Mouse (Mus musculus) thymus, postnatal 4 days (tissue): ENCODE measurements at regions not wholly inside any gene's neighbourhood (a gene's known extent, or its start where the extent isn't known, plus 50 kb on each side); places are given as distances from the start of the nearest gene placed in this dataset.
"Not testable (repeated sequence)": the region's sequence is repeated elsewhere in the genome, so short reads cannot be mapped to it uniquely, and the experiment has no call there.

Experiments
- DNase-seq: peaks from one replicate; pipeline ENCODE4 v3.0.0; 2021

DNA sequence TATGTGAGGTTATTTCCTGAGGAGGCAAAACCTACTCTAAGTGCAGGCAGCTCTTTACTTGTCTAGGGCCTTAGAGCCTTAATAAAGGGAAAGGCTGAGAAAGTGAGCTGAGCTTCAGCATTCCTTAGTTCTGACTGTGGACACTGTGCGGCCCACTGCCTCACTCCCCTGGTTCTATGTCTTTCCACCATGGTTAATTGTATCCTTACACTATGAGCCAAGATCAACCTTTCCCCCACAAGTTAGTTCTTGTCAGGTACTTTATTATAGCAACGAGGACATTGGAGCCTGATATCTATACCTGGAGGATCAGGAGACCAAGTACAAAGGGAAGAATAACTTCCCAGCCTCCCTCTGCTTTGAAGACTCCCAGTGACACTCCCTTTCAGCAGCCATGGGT is 101.7 kb upstream of the Tbl1xr1 start:
- DNase-seq: no peak

DNA sequence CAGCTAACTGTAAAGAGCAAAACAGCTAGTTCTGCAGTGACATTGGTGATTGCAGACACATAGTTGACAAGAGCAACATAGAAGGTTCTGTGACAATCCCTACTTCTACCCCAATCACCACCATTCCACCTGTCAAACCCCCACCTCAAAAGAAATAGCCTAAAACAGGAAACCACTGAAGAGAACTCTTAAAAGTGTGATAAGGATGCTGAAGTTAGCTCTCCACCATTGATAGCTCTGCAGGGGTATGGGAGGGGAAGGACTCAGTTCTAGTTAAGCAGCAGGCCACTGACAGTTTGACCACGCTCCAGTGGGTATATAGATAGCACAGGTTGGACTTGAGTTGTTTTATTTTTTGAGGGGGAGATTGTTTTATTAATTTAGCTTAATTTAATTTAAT is 98.7 kb upstream of the Tbl1xr1 start:
- DNase-seq: no peak

DNA sequence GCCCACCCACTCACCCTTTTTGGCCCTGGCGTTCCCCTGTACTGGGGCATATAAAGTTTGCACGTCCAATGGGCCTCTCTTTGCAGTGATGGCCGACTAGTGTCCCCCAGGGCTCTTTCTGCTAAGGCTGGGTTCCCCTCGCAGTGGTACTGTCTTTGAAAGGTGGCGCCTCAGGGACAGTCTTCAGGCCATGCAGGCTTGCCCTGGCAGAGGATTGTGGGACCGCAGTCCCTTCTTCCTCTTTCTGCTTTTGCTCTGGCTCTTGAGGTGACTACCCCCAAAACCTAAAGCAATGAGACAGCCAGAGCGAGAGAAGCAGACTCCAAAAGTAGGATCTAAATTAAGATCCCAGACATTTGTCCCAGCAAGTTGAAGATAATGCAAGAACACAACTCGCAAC is 93.5 kb upstream of the Tbl1xr1 start:
- DNase-seq: no peak

DNA sequence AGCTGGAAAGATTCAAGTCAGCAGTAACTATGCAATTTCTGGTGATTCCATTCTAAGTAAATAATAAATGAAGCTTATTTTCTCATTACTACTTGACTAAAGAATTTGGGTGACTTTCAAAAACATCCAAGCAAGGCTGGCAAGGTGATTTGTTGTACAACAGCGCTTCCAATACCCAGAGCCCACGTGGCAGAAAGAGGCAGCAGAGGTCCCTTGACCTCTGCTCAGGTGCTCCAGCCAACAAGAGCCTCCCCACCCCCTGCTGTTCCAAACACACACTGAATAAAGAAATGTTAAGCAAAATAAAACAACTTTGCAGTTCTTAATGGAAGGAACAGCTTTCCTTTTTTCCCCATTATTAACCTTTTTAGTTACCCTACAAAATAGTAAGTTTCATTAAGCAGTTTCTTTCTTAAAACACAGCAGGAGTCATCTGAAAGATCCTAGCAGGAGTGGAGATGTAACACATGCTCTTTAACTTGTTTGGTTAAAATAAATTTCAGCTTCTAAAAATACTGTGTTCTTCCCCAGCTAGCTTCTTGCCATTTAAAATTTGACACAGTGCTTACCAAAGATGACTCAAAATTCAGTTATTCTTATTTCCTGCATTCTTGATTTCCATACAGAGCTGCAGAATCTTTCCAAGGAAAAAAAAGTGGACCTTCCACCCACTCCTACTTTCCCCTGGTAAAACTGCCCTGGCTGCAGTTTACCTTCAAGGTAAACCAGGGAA is 92.3 kb upstream of the Tbl1xr1 start:
- no peak for DNase-seq

DNA sequence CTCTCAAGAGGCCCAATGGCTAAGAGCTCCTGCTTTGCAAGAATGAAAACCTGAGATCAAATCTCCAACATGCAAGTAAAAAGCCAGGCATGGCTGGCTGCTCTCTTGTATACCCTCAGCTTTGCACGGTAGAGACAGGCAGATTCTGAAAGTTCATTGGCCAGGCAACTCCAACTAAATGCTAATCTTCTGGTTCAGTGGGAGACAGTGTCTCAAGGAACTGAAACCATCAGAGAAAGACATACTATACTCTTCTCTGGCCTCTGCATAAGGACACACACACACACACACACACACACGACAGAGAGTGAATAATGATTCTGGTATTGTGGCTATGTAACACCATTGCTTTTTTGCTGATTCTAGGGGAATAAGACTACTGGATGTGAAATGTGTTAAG is 91.6 kb upstream of the Tbl1xr1 start:
- DNase-seq: no peak

DNA sequence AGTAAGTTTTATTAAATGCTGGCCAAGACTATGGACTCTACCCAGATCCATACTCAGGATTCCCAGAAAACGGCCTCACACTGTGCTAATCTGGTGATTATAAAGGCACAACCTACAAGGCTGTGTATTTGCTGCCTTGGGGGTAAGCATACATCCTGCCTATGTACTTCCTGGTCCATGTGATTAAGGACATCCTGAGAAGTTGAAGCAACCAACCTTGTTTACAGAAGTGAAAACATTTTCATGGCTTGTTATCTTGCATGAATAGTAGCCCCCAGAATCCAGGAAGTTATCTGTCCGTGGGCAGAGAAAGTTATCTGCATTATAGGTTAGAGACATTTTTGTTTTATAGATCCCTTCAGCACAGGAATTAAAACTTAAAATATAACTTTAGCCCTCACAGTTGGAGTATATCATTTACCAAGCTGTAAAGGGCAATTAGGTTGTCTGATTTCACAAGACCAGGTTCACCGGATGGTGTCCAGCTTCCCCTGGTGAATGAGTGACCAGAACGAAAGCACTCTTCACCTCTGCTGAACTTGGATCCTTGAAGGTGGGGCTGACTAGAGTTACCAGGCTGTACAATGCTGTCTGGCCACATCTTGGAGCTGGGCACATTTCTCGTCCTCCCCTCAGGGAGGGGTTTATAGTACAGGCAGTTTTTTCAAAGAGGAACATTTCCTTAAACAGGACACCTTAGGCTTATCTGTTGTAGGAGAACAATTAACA is 90.1 kb upstream of the Tbl1xr1 start:
- DNase-seq: no peak

DNA sequence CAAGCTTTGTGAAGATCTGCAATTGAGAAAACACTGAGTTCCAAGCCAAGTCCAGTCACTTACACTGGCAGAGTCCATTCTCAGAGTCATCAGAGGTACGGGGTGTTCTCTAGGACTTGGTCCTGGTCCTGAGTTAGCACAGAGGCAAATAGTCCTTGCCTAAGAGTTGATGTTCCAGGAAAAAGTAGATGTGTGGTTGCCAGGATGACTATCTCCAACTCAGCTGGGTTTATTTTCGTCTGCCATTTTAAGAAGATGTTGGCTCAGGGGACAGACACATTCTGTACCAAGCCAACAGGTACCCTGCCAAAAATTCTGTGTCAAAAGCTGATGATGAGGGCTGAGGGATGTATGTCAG is 89.6 kb upstream of the Tbl1xr1 start:
- no peak for DNase-seq

DNA sequence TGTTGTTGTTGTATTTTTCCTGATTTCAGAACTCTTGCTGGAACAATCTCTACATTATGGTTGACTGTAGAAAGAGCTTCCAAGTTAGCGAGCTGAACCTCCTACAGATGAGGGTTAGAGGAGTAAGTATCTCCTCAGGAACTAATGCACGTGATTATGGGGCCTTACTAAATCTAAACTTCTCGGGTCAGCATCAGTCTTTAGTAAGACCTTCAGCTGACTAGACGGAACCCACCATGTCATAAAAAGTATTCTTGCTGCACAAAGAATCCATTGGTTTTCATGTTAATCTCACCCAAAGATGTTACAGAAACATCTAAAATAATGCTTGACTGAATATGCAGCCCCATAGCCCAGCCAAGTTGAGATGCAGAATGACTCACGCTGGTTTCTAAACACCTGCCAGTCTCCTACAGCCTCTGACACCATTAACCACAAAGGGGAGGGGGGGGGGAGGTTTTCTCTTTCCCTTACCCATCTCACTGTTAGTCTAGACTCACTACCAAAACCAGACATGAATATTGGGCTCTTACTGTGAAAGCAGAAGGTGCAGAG is 88.9 kb upstream of the Tbl1xr1 start:
- DNase-seq: peak; percentile 36

DNA sequence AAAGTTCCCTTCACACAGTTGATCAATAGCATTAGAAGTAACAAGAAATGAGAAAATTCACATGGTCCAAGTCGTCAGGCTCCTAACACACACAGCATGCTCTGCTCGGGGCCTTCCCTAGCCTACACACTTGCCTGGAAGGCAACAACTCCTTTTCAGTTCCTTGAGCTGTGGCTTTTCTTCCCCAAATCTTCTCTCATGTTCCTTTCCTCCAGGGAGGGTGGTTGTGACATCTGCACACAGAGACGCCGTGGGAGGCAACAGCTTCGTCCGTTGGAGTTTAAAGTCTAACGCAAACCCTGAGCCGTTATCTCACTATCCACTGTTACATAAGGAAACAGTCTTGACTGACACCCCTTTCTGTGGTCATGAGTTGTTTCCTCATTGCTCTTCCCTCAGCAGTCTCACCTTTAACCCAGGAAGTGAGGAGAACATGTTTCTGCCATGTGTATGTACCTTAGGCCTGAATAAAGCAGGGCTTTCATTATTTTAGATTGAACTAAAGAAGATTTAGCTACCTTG is 88.4 kb upstream of the Tbl1xr1 start:
- DNase-seq: peak; percentile 51

DNA sequence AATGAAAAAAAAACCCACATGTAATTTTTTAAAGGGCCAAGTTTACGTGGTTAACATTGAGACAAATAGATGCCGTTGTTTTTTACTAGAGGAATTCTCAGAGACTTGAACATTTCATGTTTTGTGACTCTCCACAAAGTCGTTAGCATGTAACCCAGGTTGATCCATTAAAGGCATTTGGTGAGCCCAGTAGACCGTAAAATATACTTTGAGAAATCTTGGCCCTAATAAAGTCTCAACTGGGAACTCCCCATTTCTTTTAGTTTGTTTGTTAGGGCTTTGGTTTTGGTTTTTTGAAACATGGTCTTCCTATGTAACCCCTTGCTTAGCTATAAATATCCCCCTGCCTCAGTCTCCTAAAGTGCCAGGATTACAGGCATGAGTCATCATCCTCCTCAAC is 85.9 kb upstream of the Tbl1xr1 start:
- no peak for DNase-seq

DNA sequence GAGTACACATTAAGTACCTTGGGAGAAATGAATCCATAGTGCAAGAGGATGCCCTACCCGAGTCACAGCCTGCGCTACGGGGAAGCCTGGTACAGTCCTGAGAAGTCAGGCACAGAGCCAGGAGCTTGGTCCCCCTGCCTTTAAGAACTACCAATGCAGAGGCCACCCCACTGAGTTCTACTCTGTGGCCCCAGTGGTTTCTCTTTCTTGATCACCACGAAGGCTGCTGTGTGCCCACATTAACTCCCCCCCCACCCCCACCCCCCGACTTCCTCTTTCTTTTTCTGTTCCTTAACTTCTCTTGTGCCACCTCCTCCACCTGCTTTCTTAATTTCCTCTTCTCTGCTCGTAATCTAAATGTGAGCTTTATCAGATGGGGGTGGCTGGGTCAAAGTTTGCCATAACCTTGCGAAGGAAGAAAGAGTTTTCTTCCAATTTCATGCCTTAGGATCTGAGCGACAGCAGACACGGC is 84.7 kb upstream of the Tbl1xr1 start:
- DNase-seq: peak; percentile 60

DNA sequence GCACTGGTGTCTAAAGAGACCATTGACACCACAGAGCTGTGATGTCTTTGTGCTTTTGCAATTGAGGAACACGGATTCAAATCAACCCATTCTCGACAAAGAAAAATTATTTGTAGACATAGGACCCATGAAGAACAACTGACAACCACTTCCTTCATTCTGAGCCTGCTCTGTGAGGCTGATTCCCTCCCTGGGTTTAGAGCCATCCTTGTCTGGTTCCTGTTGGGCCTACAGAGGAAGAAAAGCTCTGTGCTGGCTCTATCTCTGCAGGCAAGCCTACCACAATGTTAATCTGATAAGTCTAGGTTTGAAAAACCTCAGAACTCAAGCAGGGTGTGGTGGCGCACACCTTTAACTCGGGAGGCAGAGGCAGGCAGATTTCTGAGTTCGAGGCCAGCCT is 84.2 kb upstream of the Tbl1xr1 start:
- DNase-seq: peak; percentile 9

DNA sequence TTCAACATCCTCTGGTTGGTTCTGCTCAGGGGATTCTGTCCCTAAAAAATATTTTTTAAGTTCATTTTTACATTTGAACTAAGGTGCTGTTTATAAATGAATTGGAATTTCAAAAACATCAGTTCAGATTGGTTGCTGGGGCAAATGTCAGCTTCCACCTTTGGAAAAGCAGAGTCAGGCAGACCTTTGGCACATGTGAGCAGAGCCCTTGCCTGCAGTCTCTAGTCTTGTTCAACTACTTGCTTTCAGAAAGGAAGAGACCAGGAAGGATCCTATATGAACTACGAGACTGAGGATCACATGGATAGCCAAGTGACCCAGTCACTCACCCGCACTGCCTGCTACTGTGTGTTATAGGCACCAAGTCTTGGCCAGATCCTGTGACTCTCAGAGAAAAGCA is 82.5 kb upstream of the Tbl1xr1 start:
- DNase-seq: no peak

DNA sequence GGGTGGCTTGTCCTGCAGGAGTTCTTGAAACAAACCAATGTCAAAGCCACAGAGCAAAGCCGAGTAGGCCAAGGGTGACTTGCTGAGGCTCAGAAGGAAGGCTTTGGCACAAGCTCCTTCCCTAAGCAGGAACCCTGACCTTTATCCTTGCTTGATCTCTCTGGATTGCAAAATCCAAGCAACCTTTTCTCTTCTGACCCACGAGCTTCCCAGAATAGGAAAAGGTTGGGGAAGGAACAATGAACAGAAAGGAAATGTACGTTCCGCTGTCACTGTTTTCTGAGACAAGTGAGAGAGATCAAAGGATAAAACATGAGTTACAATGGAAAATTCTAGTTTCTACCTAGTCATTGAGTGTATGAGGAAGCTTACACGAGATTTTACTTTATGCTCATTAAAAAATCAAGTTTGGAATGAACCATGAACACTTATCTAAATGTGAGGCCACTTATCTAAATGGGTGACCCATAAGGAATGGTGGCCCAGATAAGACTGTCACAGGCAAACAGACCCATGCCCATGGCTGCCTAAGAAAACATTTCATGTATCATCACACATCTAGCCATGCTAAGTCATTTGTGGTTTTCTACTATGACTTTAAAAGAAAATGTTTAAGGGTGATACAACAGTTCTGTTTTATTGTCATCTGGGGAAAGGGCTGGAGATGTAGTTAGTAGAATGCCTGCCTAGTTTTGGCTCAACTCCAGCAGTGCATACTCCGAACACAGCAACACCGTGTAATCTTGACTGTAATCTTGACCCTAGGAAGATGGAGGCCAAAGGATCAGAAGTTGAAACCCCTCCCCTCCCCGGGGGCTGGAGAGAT is 80.7 kb upstream of the Tbl1xr1 start:
- peak; percentile 10 for DNase-seq

DNA sequence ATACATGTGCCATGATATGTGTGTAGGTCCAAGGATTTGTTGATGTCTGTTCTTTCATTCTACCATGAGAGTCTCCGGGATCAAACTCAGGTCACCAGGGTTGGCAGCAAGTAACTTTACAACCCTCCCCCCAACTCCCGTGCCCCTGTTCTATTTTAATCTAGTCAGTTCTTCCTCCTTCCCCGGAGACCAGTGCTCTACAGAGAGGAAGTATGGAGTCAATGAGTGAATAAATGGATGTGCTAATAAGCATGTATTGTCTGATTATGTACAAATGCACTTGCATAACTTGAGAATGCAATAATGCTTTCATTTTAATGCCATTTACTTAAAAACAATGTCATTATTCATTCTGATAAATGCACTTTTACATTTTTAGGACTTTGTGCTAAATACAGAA is 79.1 kb upstream of the Tbl1xr1 start:
- no peak for DNase-seq

DNA sequence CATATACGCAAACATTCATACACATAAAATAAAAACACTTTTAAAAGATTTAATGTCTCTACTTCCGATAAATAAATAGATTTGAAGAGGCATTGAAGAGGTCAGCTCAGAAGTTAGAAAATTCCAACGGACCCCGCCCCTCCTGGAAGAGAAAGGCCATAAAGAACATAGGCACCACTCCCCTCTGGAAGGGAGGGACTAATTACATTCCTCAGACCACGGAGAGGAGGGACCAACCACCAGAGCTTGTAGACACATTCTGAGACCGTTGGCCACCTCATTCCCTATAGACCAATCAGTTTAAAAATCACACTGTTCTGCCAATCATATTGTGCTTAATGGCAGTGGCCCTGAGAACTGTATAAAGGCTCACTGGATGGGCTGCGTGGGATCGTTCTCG is 71.0 kb upstream of the Tbl1xr1 start:
- DNase-seq: no peak

DNA sequence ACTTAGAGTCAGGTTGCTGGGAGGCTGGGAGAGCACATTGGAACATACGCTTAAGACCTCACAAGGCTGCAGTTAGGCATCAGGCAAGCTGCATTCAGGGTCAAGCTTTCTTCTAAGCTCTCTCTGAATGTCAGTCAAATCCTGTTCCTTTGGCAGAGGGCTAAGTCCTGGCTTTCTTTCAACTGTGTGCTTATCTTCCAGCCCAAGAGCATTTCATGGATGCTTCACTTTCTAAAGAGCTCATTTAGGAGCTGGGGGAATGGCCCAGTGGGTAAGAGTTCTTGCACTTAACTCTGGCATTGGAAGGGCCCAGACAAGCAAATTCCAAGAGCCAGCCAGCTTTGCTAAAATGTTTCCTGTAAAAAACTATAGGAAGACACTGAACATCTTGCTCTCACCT is 70.3 kb upstream of the Tbl1xr1 start:
- no peak for DNase-seq

DNA sequence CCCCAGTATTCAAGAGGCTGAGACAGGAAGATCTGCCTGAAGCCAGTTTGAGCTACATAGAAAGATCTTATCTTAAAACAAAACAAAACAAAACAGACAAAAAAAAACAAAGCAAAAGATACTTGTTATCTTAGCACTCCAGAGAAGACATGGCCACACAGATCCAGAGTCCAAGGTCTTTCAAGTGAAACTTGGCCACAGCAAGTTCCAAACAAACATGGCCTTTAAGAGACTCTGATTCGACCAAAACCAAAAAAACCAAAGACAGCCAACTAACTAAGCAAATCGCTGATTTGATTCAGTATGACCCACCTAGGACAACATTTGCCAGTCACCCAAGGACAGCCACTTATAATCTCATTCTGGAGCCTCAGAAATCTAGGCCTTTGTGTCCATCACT is 69.8 kb upstream of the Tbl1xr1 start:
- DNase-seq: no peak

DNA sequence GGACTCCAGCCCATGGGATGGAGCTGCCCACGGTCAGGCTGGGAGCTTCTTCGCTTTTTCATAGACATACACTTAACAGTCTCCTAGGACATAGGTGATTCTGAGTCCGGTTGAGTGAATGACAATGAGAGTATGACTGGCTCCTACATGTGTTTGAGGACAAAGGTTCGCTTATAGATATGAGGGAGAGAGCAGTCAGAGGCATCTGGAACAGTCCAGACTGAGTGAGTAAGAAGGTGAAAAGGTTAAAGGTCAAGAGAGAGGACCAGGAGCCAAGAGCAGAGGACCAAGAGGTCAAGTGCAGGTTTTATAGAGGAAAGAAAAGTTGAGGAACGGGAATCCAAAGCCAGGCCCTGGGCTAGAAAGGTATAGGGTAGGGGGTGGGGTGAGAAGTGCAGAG is 68.7 kb upstream of the Tbl1xr1 start:
- DNase-seq: no peak

DNA sequence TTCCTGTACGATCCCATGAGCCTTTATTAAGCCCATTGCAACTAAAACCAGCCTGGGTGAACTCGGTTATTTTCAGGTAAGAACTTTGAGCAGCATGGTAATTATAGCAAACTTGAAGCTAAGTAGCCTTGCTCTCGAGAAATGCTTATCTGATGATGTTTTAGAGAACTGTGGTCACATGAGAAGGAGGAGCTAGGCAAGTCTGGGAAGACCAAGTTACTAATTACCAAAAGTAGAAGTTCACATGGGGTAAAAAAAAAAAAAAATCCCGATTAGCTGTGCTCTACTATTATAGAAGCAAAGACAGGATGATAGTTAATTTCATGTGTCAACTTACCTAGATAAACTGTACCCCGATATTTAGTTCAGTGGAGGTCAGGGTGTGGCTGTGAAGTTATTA is 68.0 kb upstream of the Tbl1xr1 start:
- no peak for DNase-seq

DNA sequence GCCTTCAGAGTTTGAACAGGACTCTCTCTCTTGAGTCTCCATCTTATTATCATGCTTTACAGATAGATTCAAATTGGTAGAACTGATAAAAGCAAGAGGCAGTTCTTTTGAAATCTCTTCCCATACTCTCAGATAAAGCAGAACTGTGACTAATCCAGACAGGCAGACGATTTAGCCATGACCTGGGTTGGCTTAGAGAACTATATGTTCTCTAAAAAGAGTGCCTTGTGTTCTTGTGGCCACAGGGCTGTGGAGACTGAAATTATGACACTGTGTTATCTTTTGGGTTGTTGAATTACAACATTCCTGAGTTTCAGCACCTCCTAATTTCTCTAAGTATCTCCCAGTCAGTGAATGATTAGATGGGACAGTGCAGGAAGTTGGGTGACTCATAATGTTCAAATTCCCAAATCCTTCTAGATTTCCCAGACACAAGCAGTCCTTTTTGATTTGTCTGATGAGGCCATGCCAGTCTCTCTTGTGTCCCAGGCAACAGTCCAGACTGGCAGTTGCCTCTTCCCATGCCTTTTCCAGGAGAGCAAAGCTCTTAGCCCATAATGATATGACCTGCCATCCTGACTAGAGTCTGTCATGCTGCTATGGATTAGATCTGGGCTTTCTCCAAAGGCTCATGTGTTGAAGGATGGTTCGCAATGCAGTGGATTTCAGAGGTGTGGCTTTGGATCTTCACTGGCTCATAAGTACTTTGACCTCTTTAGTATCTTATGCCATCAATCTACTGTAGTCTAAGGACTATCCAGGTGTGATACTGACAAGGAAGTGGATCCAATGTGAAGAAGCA is 66.4 kb upstream of the Tbl1xr1 start:
- no peak for DNase-seq

DNA sequence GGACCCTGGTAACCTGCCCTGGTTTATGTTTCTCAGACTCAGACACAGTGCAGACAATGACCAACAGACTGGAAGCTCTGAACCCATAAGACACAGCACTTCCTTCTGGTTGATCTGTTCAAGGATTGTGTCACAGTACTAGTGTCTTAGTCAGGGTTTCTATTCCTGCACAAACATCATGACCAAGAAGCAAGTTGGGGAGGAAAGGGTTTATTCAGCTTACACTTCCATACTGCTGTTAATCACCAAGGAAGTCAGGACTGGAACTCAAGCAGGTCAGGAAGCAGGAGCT is 65.8 kb upstream of the Tbl1xr1 start:
- DNase-seq: not testable (repeated sequence)
